Mouse (Mus musculus): ENCODE data around the gene Rasl10a. TPM values are rescaled to one million over a fixed set of nuclear protein-coding genes. Genes with fewer than 3 reads are reported as not detected.
"Not testable (repeated sequence)": the region's sequence is repeated elsewhere in the genome, so short reads cannot be mapped to it uniquely, and the experiment has no call there.

The Rasl10a gene
- total and polyA plus RNA-seq, 3 experiments = 0.35 to 2.2 (median 0.52) TPM

- not testable (repeated sequence) for DNase-seq
These were observed 18.9 kb downstream of the Rasl10a start for GRCm38 (mm10) chr11:5076843-5077242.

DNA sequence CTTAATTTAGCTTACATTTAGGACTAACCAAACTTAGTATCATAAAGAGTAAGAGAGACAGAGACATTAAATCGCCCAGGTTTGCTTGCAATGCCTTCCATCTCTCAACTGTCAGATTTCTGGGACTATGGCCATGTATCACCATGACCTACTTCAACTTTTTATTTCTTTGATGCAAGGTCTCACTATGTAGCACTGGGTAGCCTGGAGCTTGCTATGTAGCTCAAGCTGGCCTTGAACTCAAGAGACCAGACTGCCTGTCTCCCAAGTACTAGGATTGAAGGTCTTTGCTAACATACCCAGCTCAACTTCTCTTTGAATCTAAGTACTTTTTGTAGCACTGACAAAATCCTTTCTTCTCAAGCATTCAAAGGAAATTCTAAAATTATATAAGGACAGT is 31.2 kb downstream of the Rasl10a start:
- peak; percentile 53 for DNase-seq

GRCm38 (mm10) chr11:5091706-5092105 is 33.8 kb downstream of the Rasl10a start:
- DNase-seq = no peak

DNA sequence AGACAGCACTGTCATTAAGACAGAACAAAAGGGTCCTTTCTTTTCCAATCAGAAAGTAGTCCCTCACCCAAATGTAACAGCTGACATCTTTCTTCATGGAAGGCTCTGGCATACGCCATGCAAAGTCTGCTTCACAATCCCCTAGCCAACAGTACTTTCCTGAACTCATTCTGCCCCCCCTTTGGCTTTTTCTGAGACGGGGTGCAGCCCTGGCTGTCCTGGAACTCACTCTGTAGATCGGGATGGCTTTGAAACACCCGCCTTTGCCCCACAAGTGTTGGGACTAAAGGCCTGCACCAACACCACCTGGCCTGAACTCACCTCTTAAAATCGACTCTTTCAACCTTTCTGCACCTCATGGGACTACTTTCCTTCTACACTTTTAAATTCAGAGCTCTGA is 37.9 kb downstream of the Rasl10a start:
- DNase-seq = no peak

GRCm38 (mm10) chr11:5096480-5097020 is 38.6 kb downstream of the Rasl10a start:
- no peak for DNase-seq

GRCm38 (mm10) chr11:5098035-5098735 is 40.3 kb downstream of the Rasl10a start:
- peak; percentile 69 for DNase-seq

DNA sequence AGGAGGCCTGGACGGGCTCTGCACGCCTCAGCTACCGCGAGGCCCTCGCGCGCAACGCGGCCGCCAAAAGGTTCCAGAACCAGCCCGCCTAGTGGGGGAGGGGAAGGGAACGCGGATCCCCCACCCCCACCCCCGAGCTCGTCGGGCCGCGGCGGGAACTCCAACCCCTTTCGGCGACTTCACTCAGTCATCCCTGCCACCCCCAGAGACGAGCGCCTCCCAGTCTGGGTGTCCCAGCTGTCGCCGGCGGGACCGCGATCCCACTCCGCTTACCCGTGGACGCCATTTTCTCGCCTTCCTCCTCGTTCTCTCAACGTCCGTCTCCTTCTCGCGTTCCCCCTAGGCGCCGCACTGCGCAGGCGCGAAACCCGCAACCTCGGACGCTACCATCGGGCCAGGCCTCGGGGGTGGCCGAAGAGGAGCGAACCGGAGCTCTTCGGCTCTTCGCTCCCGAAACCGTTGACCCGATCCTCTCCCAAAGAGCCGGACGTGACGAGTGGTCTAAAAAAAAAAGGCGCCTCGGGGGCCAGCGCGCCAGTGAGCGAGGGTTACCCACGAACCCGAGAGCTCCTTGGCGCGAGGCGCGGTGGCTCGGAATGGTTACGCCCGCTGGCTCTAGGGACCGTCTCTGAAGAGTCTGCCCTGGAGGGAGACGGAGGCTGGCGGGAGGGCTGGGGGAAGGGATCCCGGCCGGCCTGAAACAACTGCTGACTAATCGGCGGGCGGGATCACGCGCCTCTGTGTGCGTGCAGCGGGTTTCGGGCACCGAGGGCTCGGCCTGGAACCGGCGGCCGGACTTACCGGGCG is 41.0 kb downstream of the Rasl10a start, which contains the start of the genes Rhbdd3 and Ewsr1:
TSS of gene Rhbdd3 (plus strand) at position 191 of the 807 bp plus-strand sequence.
TSS of gene Ewsr1 (minus strand) at position 531 of the 807 bp plus-strand sequence.
- peak; percentile 98 for DNase-seq

GRCm38 (mm10) chr11:5099576-5100183 is 41.8 kb downstream of the Rasl10a start:
- peak; percentile 90 for DNase-seq

- DNase-seq = no peak
These were observed 42.4 kb downstream of the Rasl10a start for GRCm38 (mm10) chr11:5100283-5100682.

GRCm38 (mm10) chr11:5100801-5101200 is 42.9 kb downstream of the Rasl10a start:
- no peak for DNase-seq

- no peak for DNase-seq
These were observed 43.7 kb downstream of the Rasl10a start for GRCm38 (mm10) chr11:5101641-5102040.

DNA sequence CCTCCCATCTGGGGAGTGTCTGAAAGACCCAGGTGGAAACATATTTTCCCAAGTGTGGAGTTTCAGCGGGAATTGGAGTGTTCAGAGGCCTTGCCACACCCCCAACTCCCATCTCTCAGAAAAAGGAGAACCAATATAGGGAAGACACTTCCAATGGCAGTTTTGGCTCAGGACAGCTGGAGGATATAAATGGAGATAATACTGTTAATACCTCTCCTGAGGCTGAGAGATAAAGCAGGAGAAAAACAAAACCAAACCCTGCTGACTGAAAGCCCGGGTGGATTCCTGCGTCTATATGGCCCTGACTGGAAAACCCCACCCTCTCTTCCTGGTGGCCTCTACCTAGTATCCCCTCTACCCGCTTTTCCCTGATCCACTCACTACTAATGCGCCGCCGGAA is 44.5 kb downstream of the Rasl10a start:
- DNase-seq = no peak

DNA sequence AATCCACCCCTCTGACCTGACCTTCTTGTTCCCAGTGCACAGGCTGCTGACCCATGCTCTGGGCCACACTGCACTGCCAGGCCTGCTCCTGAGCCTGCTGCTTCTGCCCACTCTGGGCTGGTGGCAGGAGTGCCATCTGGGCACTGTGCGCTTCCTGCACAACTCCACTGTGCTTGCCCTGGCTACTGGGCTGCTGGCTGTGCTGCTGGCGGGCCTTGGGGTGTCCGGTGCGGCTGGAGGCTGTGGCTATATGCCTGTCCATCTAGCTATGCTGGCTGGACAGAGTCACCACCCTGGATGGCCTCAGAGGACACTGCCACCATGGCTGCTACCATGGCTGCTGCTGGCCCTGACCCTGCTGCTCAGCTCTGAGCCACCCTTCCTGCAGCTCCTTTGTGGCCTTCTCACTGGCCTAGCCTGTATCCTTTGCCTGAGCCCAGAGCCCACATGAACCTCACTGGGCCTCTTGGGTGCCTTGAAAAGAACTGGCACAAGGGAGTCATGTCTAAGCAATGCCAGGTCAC is 46.1 kb downstream of the Rasl10a start:
- no peak for DNase-seq

DNA sequence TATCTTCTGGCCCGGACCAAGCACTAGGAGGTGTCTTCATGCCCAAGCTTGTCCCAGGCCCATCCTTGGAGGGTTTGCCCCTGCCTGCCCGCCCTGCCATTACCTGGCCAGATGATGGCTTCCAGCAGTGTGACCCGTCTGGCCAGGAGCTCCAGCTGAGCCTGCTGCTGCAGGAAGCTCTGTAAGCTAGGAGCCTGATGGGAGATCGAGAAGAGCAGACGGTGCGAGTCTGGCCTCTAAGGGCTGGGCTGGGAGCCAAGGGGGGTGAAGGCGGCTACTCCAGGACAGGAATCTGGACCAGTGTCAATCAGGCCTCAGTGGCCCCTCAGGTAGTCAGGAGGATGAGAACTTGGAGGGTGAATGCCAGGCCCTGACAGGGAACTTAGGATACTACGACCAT is 51.5 kb downstream of the Rasl10a start:
- DNase-seq = no peak

Small RNA genes within 50 kb of the gene (microRNA-seq; reads per million reads assigned to microRNA genes)
- 0 reads per million in 2 experiments for gene Gm47296

Other genes with a start within 250 kb of the Rasl10a start
- 100 to 1,000 TPM in 1 of 2 experiments, 10 to 100 TPM in 1; 87.8 to 130 TPM for gene Nf2, start 208.6 kb upstream of the Rasl10a start, total RNA-seq (2021)
- 72.5 and 94.6 TPM in 2 replicates for gene Nf2, start 208.6 kb upstream of the Rasl10a start, polyA plus RNA-seq (2012; rRNA removed)
- 10 to 100 TPM; 31.5 to 35.9 TPM for gene Nipsnap1, start 184.2 kb upstream of the Rasl10a start, total RNA-seq (2021)
- gene Nipsnap1, start 184.2 kb upstream of the Rasl10a start, polyA plus RNA-seq (2012; rRNA removed) = 28.2 and 30.6 TPM in 2 replicates
- gene Thoc5, start 162.8 kb upstream of the Rasl10a start, total RNA-seq (2021) = 10 to 100 TPM; 32.3 to 34.1 TPM
- 8.8 TPM in 2 replicates for gene Thoc5, start 162.8 kb upstream of the Rasl10a start, polyA plus RNA-seq (2012; rRNA removed)
- 1 to 10 TPM; 2.1 TPM for gene Nefh, start 110.1 kb upstream of the Rasl10a start, total RNA-seq (2021)
- gene Nefh, start 110.1 kb upstream of the Rasl10a start, polyA plus RNA-seq (2012; rRNA removed) = 0.71 and 2.5 TPM in 2 replicates
- 10 to 100 TPM; 59.0 to 78.0 TPM for gene Ap1b1, start 71.3 kb upstream of the Rasl10a start, total RNA-seq (2021)
- gene Ap1b1, start 71.3 kb upstream of the Rasl10a start, polyA plus RNA-seq (2012; rRNA removed) = 68.2 and 111 TPM in 2 replicates
- gene Gas2l1, start 7.2 kb downstream of the Rasl10a start, total RNA-seq (2021) = 10 to 100 TPM; 42.6 to 58.4 TPM
- 108 and 131 TPM in 2 replicates for gene Gas2l1, start 7.2 kb downstream of the Rasl10a start, polyA plus RNA-seq (2012; rRNA removed)
- gene Rhbdd3, start 40.8 kb downstream of the Rasl10a start, total RNA-seq (2021) = 10 to 100 TPM; 18.2 to 24.8 TPM
- gene Rhbdd3, start 40.8 kb downstream of the Rasl10a start, polyA plus RNA-seq (2012; rRNA removed) = 38.1 and 60.4 TPM in 2 replicates
- 100 to 1,000 TPM; 193 to 525 TPM for gene Ewsr1, start 41.1 kb downstream of the Rasl10a start, total RNA-seq (2021)
- gene Ewsr1, start 41.1 kb downstream of the Rasl10a start, polyA plus RNA-seq (2012; rRNA removed) = 395 and 441 TPM in 2 replicates
- gene Emid1, start 94.1 kb downstream of the Rasl10a start, total RNA-seq (2021) = 1 to 10 TPM; 3.1 to 4.6 TPM
- gene Emid1, start 94.1 kb downstream of the Rasl10a start, polyA plus RNA-seq (2012; rRNA removed) = 20.1 and 22.9 TPM in 2 replicates
- gene Kremen1, start 203.4 kb downstream of the Rasl10a start, total RNA-seq (2021) = 10 to 100 TPM; 15.8 to 24.6 TPM
- 17.4 and 17.8 TPM in 2 replicates for gene Kremen1, start 203.4 kb downstream of the Rasl10a start, polyA plus RNA-seq (2012; rRNA removed)